Mouse (Mus musculus) limb, embryonic 13.5 days (tissue): Measurements from ENCODE around the gene Cdk14. TPM values are rescaled to one million over a fixed set of nuclear protein-coding genes. Genes with fewer than 3 reads are reported as not detected.
"Not testable (repeated sequence)": the region's sequence is repeated elsewhere in the genome, so short reads cannot be mapped to it uniquely, and the experiment has no call there.

ENCODE experiments used
- ATAC-seq: fragments of 200-750 bp; cut with Nextera tagmentation; 2 replicates; pipeline ENCODE4 v1.8.0; 2017; ENCODE audit warnings: low read depth, moderate number of reproducible peaks, moderate TSS enrichment; ENCODE audit not compliant: low FRiP score
- H3K27ac ChIP-seq: fragments of 300-500 bp; sonication (generic); 2 replicates; pipeline ENCODE4 v1.5.1; 2015; ENCODE audit warnings: inconsistent platforms, mild to moderate bottlenecking, moderate library complexity
- H3K27me3 ChIP-seq: fragments of 300-500 bp; sonication (generic); 2 replicates; pipeline ENCODE4 v1.6.1; 2015; ENCODE audit warnings: mild to moderate bottlenecking, inconsistent platforms
- H3K36me3 ChIP-seq: fragments of 300-500 bp; sonication (generic); 2 replicates; pipeline ENCODE4 v1.6.1; 2015; ENCODE audit warnings: inconsistent platforms, mild to moderate bottlenecking, moderate library complexity
- H3K4me1 ChIP-seq: fragments of 300-500 bp; sonication (generic); 2 replicates; pipeline ENCODE4 v1.6.1; 2015; ENCODE audit warnings: inconsistent platforms
- H3K4me2 ChIP-seq: fragments of 300-500 bp; sonication (generic); replicated peaks from 2 replicates; pipeline ENCODE4 v1.6.1; 2015; ENCODE audit warnings: inconsistent platforms, mild to moderate bottlenecking, moderate library complexity
- H3K4me3 ChIP-seq: fragments of 300-500 bp; sonication (generic); 2 replicates; pipeline ENCODE4 v1.5.1; 2015; ENCODE audit warnings: moderate library complexity, mild to moderate bottlenecking, inconsistent platforms
- H3K9ac ChIP-seq: fragments of 300-500 bp; sonication (generic); 2 replicates; pipeline ENCODE4 v1.6.1; 2015; ENCODE audit warnings: mild to moderate bottlenecking, inconsistent platforms
- H3K9me3 ChIP-seq: fragments of 300-500 bp; sonication (generic); 2 replicates; pipeline ENCODE4 v1.6.1; 2016; ENCODE audit warnings: inconsistent platforms
- WGBS: fragments of 180-500 bp; shearing (Covaris S2); methylation state at CpG from one replicate; pipeline ENCODE4 v1.1.7; 2015; 5-methylcytosine and 5-hydroxymethylcytosine counted together
- polyA plus RNA-seq: library from polyadenylated mRNA; unstranded; fragments of >200 nt; fragmentation: Nextera tagmentation; extraction: Ambion mirVana; gene quantifications from 2 replicates; pipeline ENCODE4 v1.2.1, GENCODE M21; 2015

Cdk14 gene
- polyA plus RNA-seq, 1 experiment from 2014 or later, result 23.2 TPM

GRCm38 (mm10) chr5:4917743-4918142 is 502.4 kb downstream of the Cdk14 start:
- Histone ChIP-seq H3K4me1 (no peaks in the 10 kb centered on the region), H3K4me3 (no peak overlapping the region), H3K27me3 (0 out of 2 replicates have a peak, but pooled peaks cover 3% of the 10 kb centered on the region), H3K9ac (no peak overlapping the region), H3K36me3 (no peaks in the 10 kb centered on the region), H3K27ac (no peak overlapping the region), H3K4me2 (no peak overlapping the region), H3K9me3 (no peaks in the 10 kb centered on the region)
- WGBS, result 84% methylated on average over 7 of the region's 7 CpGs
- no peak for ATAC-seq

- H3K27ac ChIP-seq, result no peak overlapping the region
- peaks cover 2% of the 10 kb centered on the region; the same call in 1 of the 2 replicates for H3K4me1 ChIP-seq
- WGBS, result 74% methylated on average over 4 of the region's 4 CpGs
- H3K4me2 ChIP-seq, result no peak overlapping the region
- no peak overlapping the region for H3K9ac ChIP-seq
- no peaks in the 10 kb centered on the region for H3K9me3 ChIP-seq
- H3K36me3 ChIP-seq, result no peaks in the 10 kb centered on the region
- ATAC-seq, result no peak
- H3K27me3 ChIP-seq, result 0 out of 2 replicates have a peak, but pooled peaks cover 3% of the 10 kb centered on the region
- H3K4me3 ChIP-seq, result no peak overlapping the region
Measured at GRCm38 (mm10) chr5:4917274-4917673, 502.8 kb downstream of the Cdk14 start.

- no peak overlapping the region for H3K27ac ChIP-seq
- H3K9me3 ChIP-seq, result no peaks in the 10 kb centered on the region
- no peaks in the 10 kb centered on the region for H3K36me3 ChIP-seq
- peaks cover 8% of the 10 kb centered on the region; the same call in 1 of the 2 replicates for H3K4me1 ChIP-seq
- 76% methylated on average over 10 of the region's 10 CpGs for WGBS
- no peak overlapping the region for H3K4me3 ChIP-seq
- ATAC-seq, result no peak
- no peak overlapping the region for H3K4me2 ChIP-seq
- H3K9ac ChIP-seq, result no peak overlapping the region
- 0 out of 2 replicates have a peak, but pooled peaks cover 3% of the 10 kb centered on the region for H3K27me3 ChIP-seq
Measured at GRCm38 (mm10) chr5:4916390-4917273, 503.5 kb downstream of the Cdk14 start.

- ATAC-seq, H3K9me3 ChIP-seq: not testable (repeated sequence)
- 76% methylated on average over 3 of the region's 3 CpGs for WGBS
Measured at GRCm38 (mm10) chr5:4904911-4905310, 515.2 kb downstream of the Cdk14 start.

GRCm38 (mm10) chr5:4898241-4898640 is 521.9 kb downstream of the Cdk14 start:
- no peaks in the 10 kb centered on the region for H3K27me3 ChIP-seq
- H3K9me3 ChIP-seq, result no peaks in the 10 kb centered on the region
- no peaks in the 10 kb centered on the region for H3K36me3 ChIP-seq
- no peak overlapping the region for H3K9ac ChIP-seq
- no peak overlapping the region for H3K4me2 ChIP-seq
- ATAC-seq, result no peak
- no peak overlapping the region for H3K4me3 ChIP-seq
- peaks cover 16% of the 10 kb centered on the region for H3K4me1 ChIP-seq
- 89% methylated on average over 2 of the region's 2 CpGs for WGBS
- no peak overlapping the region for H3K27ac ChIP-seq

More at GRCm38 (mm10) chr5:4904911-4905310, 515.2 kb downstream of the Cdk14 start:
- H3K36me3 ChIP-seq, H3K4me2 ChIP-seq, H3K4me3 ChIP-seq, H3K27ac ChIP-seq, H3K27me3 ChIP-seq, H3K9ac ChIP-seq, H3K4me1 ChIP-seq: not testable (repeated sequence)

GRCm38 (mm10) chr5:4894988-4895387 is 525.1 kb downstream of the Cdk14 start:
- Histone ChIP-seq H3K27me3 (no peaks in the 10 kb centered on the region), H3K36me3 (no peaks in the 10 kb centered on the region; the same call in 1 of the 2 replicates), H3K9ac (no peak overlapping the region), H3K4me2 (no peak overlapping the region), H3K4me1 (peaks cover 30% of the 10 kb centered on the region), H3K4me3 (no peak overlapping the region), H3K9me3 (no peaks in the 10 kb centered on the region), H3K27ac (no peak overlapping the region)
- ATAC-seq, result no peak
- 47% methylated on average over 3 of the region's 3 CpGs for WGBS

- ATAC-seq, result no peak
- H3K27ac ChIP-seq, result 0 out of 2 replicates have a peak overlapping the region, but pooled peaks have one; percentile 2
- H3K4me1 ChIP-seq, result peaks cover 30% of the 10 kb centered on the region
- no peak overlapping the region for H3K4me2 ChIP-seq
- H3K27me3 ChIP-seq, result no peaks in the 10 kb centered on the region
- no peak overlapping the region for H3K9ac ChIP-seq
- 81% methylated on average over 5 of the region's 5 CpGs for WGBS
- no peaks in the 10 kb centered on the region for H3K9me3 ChIP-seq
- H3K36me3 ChIP-seq, result no peaks in the 10 kb centered on the region; the same call in 1 of the 2 replicates
- H3K4me3 ChIP-seq, result no peak overlapping the region
Measured at GRCm38 (mm10) chr5:4893852-4894207, 526.3 kb downstream of the Cdk14 start.

GRCm38 (mm10) chr5:4893206-4893851 is 526.8 kb downstream of the Cdk14 start:
- 0 out of 2 replicates have a peak overlapping the region, but pooled peaks have one; percentile 2 for H3K27ac ChIP-seq
- H3K9me3 ChIP-seq, result no peaks in the 10 kb centered on the region
- no peak overlapping the region for H3K4me2 ChIP-seq
- H3K9ac ChIP-seq, result no peak overlapping the region
- 70% methylated on average over 5 of the region's 5 CpGs for WGBS
- no peaks in the 10 kb centered on the region for H3K27me3 ChIP-seq
- H3K4me1 ChIP-seq, result peaks cover 28% of the 10 kb centered on the region
- peak; percentile 25; the same call in 1 of the 2 replicates for ATAC-seq
- H3K36me3 ChIP-seq, result no peaks in the 10 kb centered on the region; the same call in 1 of the 2 replicates
- H3K4me3 ChIP-seq, result no peak overlapping the region

- WGBS, result 49% methylated on average over 4 of the region's 4 CpGs
- Histone ChIP-seq H3K9me3 (no peaks in the 10 kb centered on the region), H3K27ac (no peak overlapping the region), H3K4me3 (no peak overlapping the region), H3K27me3 (no peaks in the 10 kb centered on the region), H3K9ac (no peak overlapping the region), H3K4me2 (no peak overlapping the region), H3K4me1 (peaks cover 25% of the 10 kb centered on the region), H3K36me3 (peaks cover 4% of the 10 kb centered on the region; the same call in 1 of the 2 replicates)
- ATAC-seq, result peak; percentile 48; the same call in 1 of the 2 replicates
Measured at GRCm38 (mm10) chr5:4892734-4893133, 527.4 kb downstream of the Cdk14 start.

- WGBS, result 71% methylated on average over 17 of the region's 17 CpGs
- no peak for ATAC-seq
- H3K9ac ChIP-seq, result no peak overlapping the region
Measured at GRCm38 (mm10) chr5:4891862-4892704, 528.0 kb downstream of the Cdk14 start.

GRCm38 (mm10) chr5:4887069-4887468 is 533.0 kb downstream of the Cdk14 start:
- H3K4me2 ChIP-seq, result no peak overlapping the region
- no peak overlapping the region for H3K27ac ChIP-seq
- H3K9me3 ChIP-seq, result no peaks in the 10 kb centered on the region
- no peak for ATAC-seq
- H3K27me3 ChIP-seq, result no peaks in the 10 kb centered on the region
- H3K4me1 ChIP-seq, result peaks cover 6% of the 10 kb centered on the region; the same call in 1 of the 2 replicates
- 88% methylated on average over 4 of the region's 4 CpGs for WGBS
- H3K4me3 ChIP-seq, result no peak overlapping the region
- no peak overlapping the region for H3K9ac ChIP-seq
- H3K36me3 ChIP-seq, result peaks cover 5% of the 10 kb centered on the region; the same call in 1 of the 2 replicates

More at GRCm38 (mm10) chr5:4891862-4892704, 528.0 kb downstream of the Cdk14 start:
- Histone ChIP-seq H3K27me3 (no peaks in the 10 kb centered on the region), H3K36me3 (peaks cover 5% of the 10 kb centered on the region; the same call in 1 of the 2 replicates), H3K9me3 (no peaks in the 10 kb centered on the region), H3K4me1 (peaks cover 25% of the 10 kb centered on the region), H3K27ac (no peak overlapping the region), H3K4me3 (no peak overlapping the region), H3K4me2 (no peak overlapping the region)
